Mouse (Mus musculus) neutrophil, adult 5-6 weeks (primary cell): Measurements from ENCODE around the gene Smpd3. TPM values are rescaled to one million over a fixed set of nuclear protein-coding genes. Genes with fewer than 3 reads are reported as not detected.
A peak's percentile ranks its signal among the peaks of the same experiment; 100 is the strongest.
"Not testable (repeated sequence)": the region's sequence is repeated elsewhere in the genome, so short reads cannot be mapped to it uniquely, and the experiment has no call there.

Experiments used
- ATAC-seq: fragments of 151-379, 151-347 bp; 2 replicates; pipeline ENCODE4 v1.8.0; 2017; ENCODE audit warnings: mild to moderate bottlenecking, moderate TSS enrichment; ENCODE audit not compliant: insufficient number of reproducible peaks, poor library complexity, low FRiP score, severe bottlenecking; ENCODE audit errors: extremely low read depth
- total RNA-seq: library from RNA; stranded (forward); fragments of 200-1000 nt; gene quantifications from 2 replicates; pipeline ENCODE4 v1.2.3, GENCODE M21; 2017

Gene Smpd3
- total RNA-seq, 1 experiment from 2014 or later, result 1.3 TPM

DNA sequence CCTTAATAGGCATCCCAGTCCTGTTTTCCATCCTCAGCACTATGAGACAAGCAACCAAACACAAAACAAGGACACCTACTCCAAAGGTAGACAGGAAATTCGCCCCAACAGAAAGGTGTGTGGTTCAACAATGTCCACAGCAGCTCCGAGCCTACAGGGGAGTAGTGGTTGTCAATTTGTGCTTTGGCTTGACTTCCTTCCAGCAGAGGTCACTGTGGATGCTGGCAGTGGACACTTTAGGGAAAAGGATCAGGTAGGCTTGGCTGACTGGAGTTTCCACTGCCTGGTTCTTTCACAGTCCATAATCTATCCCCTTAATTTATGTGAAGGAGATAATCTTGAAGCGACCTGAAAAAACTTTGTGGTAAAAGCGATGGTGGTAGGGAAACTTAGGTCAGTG, 2.6 kb downstream of the Smpd3 start:
- no peak for ATAC-seq

DNA sequence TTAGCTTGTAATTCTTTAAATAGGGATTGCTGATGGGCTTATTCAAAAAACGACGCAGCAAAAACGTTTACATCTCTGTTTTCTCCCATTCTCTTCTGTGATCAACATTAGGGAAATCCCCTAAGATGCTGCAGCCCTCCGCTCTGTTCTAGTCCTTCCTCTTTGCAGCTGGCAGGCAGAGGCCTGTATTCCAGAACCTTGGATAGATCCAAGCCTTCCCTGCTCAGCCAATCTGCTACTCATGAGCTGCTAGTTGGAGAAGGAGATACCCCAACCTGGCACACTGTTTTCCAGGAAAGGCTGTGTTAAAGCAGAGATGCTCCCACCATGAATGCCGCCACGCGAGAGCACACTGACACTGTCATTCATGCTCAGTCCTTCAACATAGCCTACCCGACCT, 4.4 kb downstream of the Smpd3 start:
- ATAC-seq, result no peak

- ATAC-seq, result no peak
Measured at GRCm38 (mm10) chr8:106332498-106332897, 5.3 kb downstream of the Smpd3 start.

GRCm38 (mm10) chr8:106326624-106327023, 11.2 kb downstream of the Smpd3 start:
- ATAC-seq, result no peak

DNA sequence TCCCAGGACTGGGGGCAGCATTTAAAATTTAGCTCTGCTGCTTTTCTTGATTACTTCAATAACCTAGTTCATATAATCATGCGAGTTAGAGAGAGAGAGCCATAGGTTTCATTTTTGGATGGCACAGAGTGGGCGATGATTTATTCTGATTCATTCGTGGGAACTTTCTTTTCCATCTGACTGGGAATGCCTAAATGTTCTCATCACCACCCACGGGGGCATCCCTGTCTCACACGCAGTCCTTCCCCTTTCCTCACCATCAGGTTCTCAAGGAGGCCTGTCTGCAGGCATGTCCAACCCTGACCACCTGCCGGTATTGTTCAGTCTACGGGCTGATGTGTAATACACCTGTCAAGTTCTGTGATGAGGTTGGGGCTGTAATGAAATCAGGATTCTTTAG, 16.4 kb downstream of the Smpd3 start:
- no peak for ATAC-seq

GRCm38 (mm10) chr8:106320002-106320401, 17.8 kb downstream of the Smpd3 start:
- no peak for ATAC-seq

GRCm38 (mm10) chr8:106317091-106317490, 20.7 kb downstream of the Smpd3 start:
- ATAC-seq, result no peak

- ATAC-seq, result peak; percentile 55; the same call in 1 of the 2 replicates
Measured at GRCm38 (mm10) chr8:106316506-106316905, 21.3 kb downstream of the Smpd3 start.

- peak; percentile 45; the same call in 1 of the 2 replicates for ATAC-seq
Measured at GRCm38 (mm10) chr8:106315402-106316187, 22.2 kb downstream of the Smpd3 start.

GRCm38 (mm10) chr8:106313799-106314198, 24.0 kb downstream of the Smpd3 start:
- ATAC-seq, result no peak

DNA sequence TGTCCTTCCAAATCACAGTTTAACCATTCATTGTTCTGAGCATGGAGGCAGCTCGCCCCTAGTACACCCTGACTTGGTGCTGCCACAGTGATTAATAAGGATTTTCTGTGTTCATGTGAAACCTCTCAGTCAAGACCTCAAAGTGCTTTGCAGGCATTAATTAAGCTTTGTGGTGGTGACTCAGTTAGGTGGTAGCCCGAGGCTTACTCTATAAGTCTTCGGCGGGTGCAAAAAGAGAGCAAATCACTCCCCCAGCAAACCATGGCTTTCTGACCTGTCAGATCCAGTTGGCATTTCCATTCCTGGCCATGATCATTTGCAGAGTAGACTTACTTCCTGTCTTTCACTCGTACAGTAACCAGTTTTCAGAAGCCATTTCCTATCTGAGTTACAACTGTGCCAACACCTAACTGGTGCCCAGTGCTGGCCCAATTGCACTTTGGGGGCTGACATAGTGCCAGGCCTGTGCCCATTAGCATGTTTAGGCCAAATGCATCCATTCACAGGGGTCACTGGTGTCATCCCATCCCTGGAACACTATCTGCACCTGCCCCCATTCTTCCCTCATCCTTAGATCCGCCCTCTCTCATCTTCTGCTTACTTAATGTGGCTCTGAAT, 24.6 kb downstream of the Smpd3 start:
- no peak for ATAC-seq

DNA sequence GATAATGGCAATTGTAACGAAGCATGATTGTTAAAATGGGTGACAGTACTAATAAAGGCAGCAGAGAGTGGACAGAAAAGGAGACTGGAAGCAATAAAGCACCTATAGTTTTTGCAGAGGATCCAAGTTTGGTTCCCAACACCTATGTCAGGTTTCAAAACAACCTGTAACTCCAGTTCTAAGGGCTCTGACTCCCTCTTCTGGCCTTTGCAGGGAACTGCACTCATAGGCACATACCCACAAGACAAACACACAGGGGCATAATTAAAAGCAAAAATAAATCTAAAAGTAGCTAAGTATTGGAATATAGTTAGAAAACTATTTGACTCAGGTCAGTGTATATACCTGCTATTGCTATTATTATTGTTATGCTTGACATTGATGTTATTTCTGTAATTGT, 25.8 kb downstream of the Smpd3 start:
- ATAC-seq, result no peak

DNA sequence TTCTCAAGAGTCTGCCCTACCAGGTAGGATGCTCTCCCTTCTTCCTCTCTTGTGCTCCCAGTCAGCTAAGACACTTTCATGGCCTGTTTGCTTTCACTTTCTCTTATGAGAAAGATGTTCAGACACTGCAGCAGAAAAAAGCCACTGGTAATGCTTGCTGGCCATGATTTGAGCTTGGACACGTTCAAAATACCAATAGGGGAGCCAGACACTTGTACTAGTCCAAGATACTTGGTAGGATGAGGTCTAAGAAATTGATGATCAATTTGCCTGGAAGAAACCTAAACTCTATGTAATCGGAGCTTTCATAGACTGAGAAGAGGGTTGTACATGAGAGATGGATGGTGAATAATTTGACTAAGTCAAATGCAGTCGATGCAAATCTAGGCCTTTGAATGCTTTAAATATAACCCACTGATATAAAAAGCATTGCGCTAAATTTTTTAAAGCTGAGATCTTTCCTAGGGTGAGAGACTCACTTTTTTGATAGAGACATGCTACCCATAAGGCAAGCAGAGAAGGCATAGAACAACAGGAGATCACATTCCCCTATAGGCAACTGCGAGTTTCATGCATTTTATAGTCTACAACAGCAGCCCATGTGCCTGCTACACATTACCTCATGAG, 27.6 kb downstream of the Smpd3 start:
- no peak for ATAC-seq

DNA sequence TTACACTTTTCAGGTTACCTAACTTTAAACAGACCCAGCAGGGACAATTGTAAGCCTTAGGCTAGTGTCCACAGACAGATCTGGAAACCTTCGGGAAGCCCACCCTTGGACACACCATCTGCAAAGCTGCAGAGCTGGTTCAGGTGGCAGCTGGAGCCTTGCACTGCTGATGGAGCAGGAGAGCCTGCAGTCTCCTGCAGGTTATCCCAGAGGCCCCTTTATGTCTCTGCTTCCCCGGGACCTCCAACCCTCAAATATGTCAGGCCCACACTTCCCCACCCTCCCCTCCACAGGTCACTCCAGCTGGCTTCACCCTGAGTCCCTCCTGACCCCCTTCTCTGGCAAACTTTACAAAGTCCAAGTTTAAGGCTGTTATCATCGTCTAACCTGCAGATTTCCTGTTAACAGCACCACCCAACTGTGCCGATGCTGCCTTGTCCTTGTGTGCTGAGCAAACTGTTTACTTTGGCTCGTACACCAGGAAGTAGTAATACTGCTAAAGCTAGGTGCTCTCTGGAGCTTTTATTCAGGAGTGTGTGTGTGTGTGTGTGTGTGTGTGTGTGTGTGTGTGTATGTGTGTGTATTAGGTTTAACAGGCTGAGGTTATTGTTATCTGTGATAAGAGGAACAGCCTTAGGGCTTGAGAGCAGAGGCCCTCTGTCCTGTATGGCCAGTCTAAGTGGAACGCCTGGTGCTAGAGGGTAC, 29.6 kb downstream of the Smpd3 start:
- not testable (repeated sequence) for ATAC-seq

DNA sequence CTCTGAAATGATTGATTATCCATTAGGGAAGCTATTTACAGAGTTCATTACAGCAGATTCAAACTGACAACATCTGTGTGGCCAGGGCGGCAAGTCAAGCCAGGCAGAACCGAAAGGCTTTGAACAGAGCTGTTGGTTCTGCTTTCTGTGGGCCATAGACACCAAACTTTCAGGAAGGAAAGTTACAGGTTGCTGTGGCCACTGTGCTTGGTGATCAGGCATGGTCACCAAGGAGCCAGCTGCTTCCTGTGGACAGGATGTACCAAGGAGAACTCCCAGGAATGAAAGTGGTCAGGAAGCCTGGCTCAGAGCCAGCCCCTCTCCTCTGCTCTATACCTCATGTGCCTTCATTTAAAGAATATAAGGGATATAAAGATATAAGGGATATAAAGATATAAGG, 30.2 kb downstream of the Smpd3 start:
- peak; percentile 74; the same call in 1 of the 2 replicates for ATAC-seq

DNA sequence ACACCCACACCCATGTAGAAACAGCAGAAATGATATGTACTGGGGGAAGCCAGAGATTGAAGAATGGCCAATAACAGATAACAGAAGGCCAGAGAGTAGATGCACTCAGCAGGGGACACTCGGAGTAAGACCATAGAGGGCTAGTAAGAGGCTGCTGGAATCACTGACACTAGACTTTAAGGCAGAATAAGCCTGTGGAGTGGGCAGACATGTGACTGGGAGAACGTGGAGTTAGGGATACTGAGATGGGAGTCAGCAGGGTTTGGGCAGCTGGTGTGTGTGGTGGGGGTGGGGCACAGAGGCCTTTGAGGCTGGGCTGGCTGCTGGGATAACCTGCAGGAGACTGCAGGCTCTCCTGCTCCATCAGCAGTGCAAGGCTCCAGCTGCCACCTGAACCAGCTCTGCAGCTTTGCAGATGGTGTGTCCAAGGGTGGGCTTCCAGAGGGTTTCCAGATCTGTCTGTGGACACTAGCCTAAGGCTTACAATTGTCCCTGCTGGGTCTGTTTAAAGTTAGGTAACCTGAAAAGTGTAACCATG, 31.0 kb downstream of the Smpd3 start:
- not testable (repeated sequence) for ATAC-seq

DNA sequence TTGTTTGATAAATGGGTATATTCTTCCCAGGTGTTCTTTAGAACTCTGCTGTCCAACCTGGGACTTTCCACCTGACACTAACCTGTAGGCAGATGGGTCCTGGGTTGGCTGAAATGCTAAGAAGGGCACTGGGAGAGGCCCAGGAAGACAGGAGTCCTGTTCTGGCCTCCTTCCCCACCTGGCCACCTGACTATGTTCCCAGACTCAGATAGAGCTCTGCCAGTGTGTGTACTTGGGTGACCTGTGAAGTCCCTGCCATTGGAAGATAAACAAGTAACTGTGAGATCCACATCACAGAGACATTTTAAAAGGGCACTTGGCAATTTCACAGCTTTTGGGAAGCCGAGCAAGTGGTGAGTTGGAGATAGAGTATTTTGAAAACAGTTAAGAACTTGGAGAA, 31.7 kb downstream of the Smpd3 start:
- ATAC-seq, result no peak

- ATAC-seq, result no peak
Measured at GRCm38 (mm10) chr8:106305301-106305700, 32.5 kb downstream of the Smpd3 start.

DNA sequence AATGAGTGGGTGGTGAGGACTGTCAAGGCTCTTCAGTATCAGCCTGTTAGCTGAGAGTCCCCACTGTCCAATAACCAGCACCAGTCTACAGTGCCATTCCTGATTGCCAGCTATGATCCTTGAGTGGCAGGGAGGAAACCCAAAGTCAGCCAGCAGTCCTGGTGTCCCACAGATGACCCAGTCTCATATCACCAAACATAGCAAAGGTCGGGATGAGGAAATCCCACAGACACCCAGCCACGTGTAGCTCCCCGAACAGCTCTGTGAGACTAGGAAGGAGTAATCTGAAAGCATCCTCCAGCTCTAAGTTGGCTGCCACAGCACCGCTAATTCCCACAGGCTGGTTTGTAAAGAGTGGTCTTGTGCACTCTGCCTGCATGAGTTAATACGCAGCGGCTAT, 33.5 kb downstream of the Smpd3 start:
- no peak for ATAC-seq
